In genomic region chr19:57413170-57413569, GRCm38 (mm10) we compare ENCODE assay signal across 20 mouse cellular contexts. TPM values are rescaled to one million over a fixed set of nuclear protein-coding genes. Genes with fewer than 3 reads are reported as not detected.
A peak's percentile ranks its signal among the peaks of the same experiment; 100 is the strongest.
DNase-seq lines count a peak whose midpoint lies in the region; ATAC-seq and TF ChIP-seq lines count a peak whose summit lies in the region.
"Had no signal": no experiment of that assay in that cellular context is flagged by ENCODE, and none has a peak within 500 bp of the region (broad histone marks: within the 10 kb centered on the region; RNA-seq: fewer than 3 reads in every experiment).

No protein-coding gene starts in this region.

- 0 out of 2 replicates have a peak, but pooled peaks cover under 1% of the 10 kb centered on the region for H3K27me3 ChIP-seq in embryonic facial prominence, embryonic 13.5 days
- no peaks in the 10 kb centered on the region; the same call in 1 of the 2 replicates for H3K27me3 ChIP-seq in embryonic facial prominence, embryonic 10.5 days (replicated peaks; ENCODE audit: low read depth, poor library complexity, severe bottlenecking)
- H3K27me3 ChIP-seq in thymus, adult 2 months (ENCODE audit: control insufficient read depth, insufficient read depth, low read length) = no peaks in the 10 kb centered on the region
- no peaks in the 10 kb centered on the region for H3K27me3 ChIP-seq in hindbrain, embryonic 14.5 days (ENCODE audit: control insufficient read depth, insufficient read depth, low read length)
- H3K27me3 ChIP-seq: embryonic facial prominence, embryonic 12.5 days had no signal

- no peak for TF ChIP-seq POLR2A in thymus, adult 2 months (IDR thresholded peaks at IDR 0.05; ENCODE audit: control insufficient read depth, extremely low read depth, insufficient read depth, low read length, poor library complexity)

- H3K4me3 ChIP-seq in embryonic facial prominence, embryonic 13.5 days = no peak overlapping the region
- H3K4me3 ChIP-seq in embryonic facial prominence, embryonic 10.5 days = no peak overlapping the region
- peak overlapping the region; percentile 11; the same call in 1 of the 2 replicates for H3K4me3 ChIP-seq in thymus, adult 2 months (ENCODE audit: control insufficient read depth, insufficient read depth, low read length)
- H3K4me3 ChIP-seq in hindbrain, embryonic 14.5 days (replicated peaks; ENCODE audit: low read length) = no peak overlapping the region
- H3K4me3 ChIP-seq: embryonic facial prominence, embryonic 12.5 days; forebrain, embryonic 12.5 days; heart, embryonic 13.5 days had no signal

- WGBS in embryonic facial prominence, embryonic 13.5 days = 80% methylated on average over 3 of the region's 3 CpGs
- WGBS in embryonic facial prominence, embryonic 10.5 days = 84% methylated on average over 3 of the region's 3 CpGs
- 22% methylated on average over 3 of the region's 3 CpGs for WGBS in thymus, adult 2 months
- 92% methylated on average over 3 of the region's 3 CpGs for WGBS in hindbrain, embryonic 14.5 days

- H3K36me3 ChIP-seq in embryonic facial prominence, embryonic 13.5 days = no peaks in the 10 kb centered on the region
- H3K36me3 ChIP-seq in embryonic facial prominence, embryonic 10.5 days (replicated peaks) = no peaks in the 10 kb centered on the region
- no peaks in the 10 kb centered on the region for H3K36me3 ChIP-seq in thymus, adult 2 months (ENCODE audit: control insufficient read depth, insufficient read depth, low read length)
- no peaks in the 10 kb centered on the region for H3K36me3 ChIP-seq in hindbrain, embryonic 14.5 days (replicated peaks; ENCODE audit: control insufficient read depth, insufficient read depth)
- H3K36me3 ChIP-seq: embryonic facial prominence, embryonic 12.5 days; forebrain, embryonic 12.5 days; heart, embryonic 13.5 days had no signal

- TF ChIP-seq CTCF in thymus, adult 2 months (IDR thresholded peaks at IDR 0.05; ENCODE audit: borderline replicate concordance, control insufficient read depth, extremely low read depth, insufficient read depth, low read length, poor library complexity) = no peak

- H3K27ac ChIP-seq in embryonic facial prominence, embryonic 13.5 days = peak overlapping the region; percentile 55; the same call in 1 of the 2 replicates
- H3K27ac ChIP-seq in embryonic facial prominence, embryonic 10.5 days (replicated peaks) = no peak overlapping the region
- no peak overlapping the region for H3K27ac ChIP-seq in thymus, adult 2 months (ENCODE audit: control insufficient read depth, insufficient read depth, low read length)
- no peak overlapping the region for H3K27ac ChIP-seq in hindbrain, embryonic 14.5 days
- H3K27ac ChIP-seq: embryonic facial prominence, embryonic 12.5 days; forebrain, embryonic 12.5 days; heart, embryonic 13.5 days had no signal

- H3K9ac ChIP-seq in embryonic facial prominence, embryonic 13.5 days = no peak overlapping the region
- H3K9ac ChIP-seq in hindbrain, embryonic 14.5 days = no peak overlapping the region
- H3K9ac ChIP-seq: embryonic facial prominence, embryonic 12.5 days; forebrain, embryonic 12.5 days; forebrain, postnatal 0 days; heart, embryonic 13.5 days had no signal

- peaks cover 27% of the 10 kb centered on the region for H3K4me1 ChIP-seq in embryonic facial prominence, embryonic 13.5 days
- H3K4me1 ChIP-seq in embryonic facial prominence, embryonic 10.5 days = peaks cover 33% of the 10 kb centered on the region
- H3K4me1 ChIP-seq in thymus, adult 2 months (replicated peaks; ENCODE audit: control insufficient read depth, insufficient read depth, low read length) = peaks cover 24% of the 10 kb centered on the region
- H3K4me1 ChIP-seq in hindbrain, embryonic 14.5 days (replicated peaks; ENCODE audit: control insufficient read depth, insufficient read depth, low read length) = peaks cover 12% of the 10 kb centered on the region

- H3K9me3 ChIP-seq in embryonic facial prominence, embryonic 13.5 days = no peaks in the 10 kb centered on the region
- no peaks in the 10 kb centered on the region for H3K9me3 ChIP-seq in embryonic facial prominence, embryonic 10.5 days
- no peaks in the 10 kb centered on the region for H3K9me3 ChIP-seq in hindbrain, embryonic 14.5 days (ENCODE audit: control insufficient read depth, low read length)
- H3K9me3 ChIP-seq: embryonic facial prominence, embryonic 12.5 days; forebrain, embryonic 12.5 days; heart, embryonic 13.5 days had no signal

- no peak for DNase-seq in embryonic facial prominence, embryonic 10.5 days (ENCODE audit: low spot score)
- DNase-seq in thymus, adult 2 months = no peak
- no peak for DNase-seq in thymus, postnatal 10 days (ENCODE audit: low spot score in 2 of 2)
- no peak for DNase-seq in hindbrain, embryonic 14.5 days (ENCODE audit: low spot score)
- DNase-seq in heart, adult 8-10 months (ENCODE audit: low spot score) = no peak
- DNase-seq: adrenal gland, adult 8-10 months; adrenal gland, postnatal 36 days; cerebellum, adult 2 months; cerebellum, postnatal 10 days; embryo, embryonic 11 days; forebrain, postnatal 0 days; gastrocnemius, postnatal 14 days; heart, postnatal 36 days had no signal

- no peak overlapping the region for H3K4me2 ChIP-seq in embryonic facial prominence, embryonic 13.5 days
- H3K4me2 ChIP-seq in hindbrain, embryonic 14.5 days (replicated peaks) = no peak overlapping the region
- H3K4me2 ChIP-seq: embryonic facial prominence, embryonic 12.5 days; forebrain, embryonic 12.5 days; heart, embryonic 13.5 days had no signal

- ATAC-seq in embryonic facial prominence, embryonic 13.5 days (ENCODE audit: insufficient number of reproducible peaks, insufficient read depth, low FRiP score, low TSS enrichment, low read depth) = no peak
- ATAC-seq in megakaryocyte-erythroid progenitor cell, adult 5-6 weeks (replicated peaks; ENCODE audit: low FRiP score, low TSS enrichment, poor library complexity, severe bottlenecking) = 0 out of 2 replicates have a peak, but pooled peaks have one; percentile 28
- no peak for ATAC-seq in hindbrain, embryonic 14.5 days (ENCODE audit: low FRiP score)
- ATAC-seq: forebrain, postnatal 0 days; hindbrain, embryonic 16.5 days; inflammation-experienced regulatory T-cells, adult 6 months had no signal

RNA-seq across cellular contexts. Expression of gene Trub1, which starts 39.5 kb away (rescaled TPM):
- 30.0 and 33.6 TPM in 2 replicates for polyA plus RNA-seq in embryonic facial prominence, embryonic 13.5 days (2015; fragmentation: Nextera tagmentation; extraction: Ambion mirVana)
- polyA plus RNA-seq in embryonic facial prominence, embryonic 10.5 days (2016; fragmentation: Nextera tagmentation; extraction: Ambion mirVana) = 21.7 and 25.6 TPM in 2 replicates
- polyA plus RNA-seq in thymus, adult 2 months (2012; rRNA removed) = 7.7 and 8.1 TPM in 2 replicates
- 20.4 and 21.1 TPM in 2 replicates for total RNA-seq in megakaryocyte-erythroid progenitor cell, adult 5-6 weeks (2014; fragmentation: Nextera tagmentation)
- 30.9 and 41.8 TPM in 2 replicates for total RNA-seq in megakaryocyte-erythroid progenitor cell, adult 5-6 weeks (2017)
- 13.6 and 14.1 TPM in 2 replicates for polyA plus RNA-seq in hindbrain, embryonic 14.5 days (2014; fragmentation: Nextera tagmentation; extraction: Ambion mirVana)
- total RNA-seq in heart, adult 8-10 months (2022) = 1 to 10 TPM; 2.1 to 6.7 (median 5.4) TPM

RNA-seq across cellular contexts. Expression of gene Fam160b1, which starts 52.7 kb away (rescaled TPM):
- polyA plus RNA-seq in embryonic facial prominence, embryonic 13.5 days (2015; fragmentation: Nextera tagmentation; extraction: Ambion mirVana) = 15.2 and 16.6 TPM in 2 replicates
- 12.6 and 13.1 TPM in 2 replicates for polyA plus RNA-seq in embryonic facial prominence, embryonic 10.5 days (2016; fragmentation: Nextera tagmentation; extraction: Ambion mirVana)
- polyA plus RNA-seq in thymus, adult 2 months (2012; rRNA removed) = 26.1 and 28.3 TPM in 2 replicates
- total RNA-seq in megakaryocyte-erythroid progenitor cell, adult 5-6 weeks (2014; fragmentation: Nextera tagmentation) = 20.3 and 23.7 TPM in 2 replicates
- total RNA-seq in megakaryocyte-erythroid progenitor cell, adult 5-6 weeks (2017) = 9.7 and 14.6 TPM in 2 replicates
- polyA plus RNA-seq in hindbrain, embryonic 14.5 days (2014; fragmentation: Nextera tagmentation; extraction: Ambion mirVana) = 17.4 and 18.5 TPM in 2 replicates
- total RNA-seq in heart, adult 8-10 months (2022) = 10 to 100 TPM in 3 of 4 experiments, 1 to 10 TPM in 1; 9.8 to 11.6 (median 10.8) TPM
